11 mouse cellular contexts compared by ENCODE assay signal in genomic region chr6:137156437-137157219, GRCm38 (mm10). TPM values are rescaled to one million over a fixed set of nuclear protein-coding genes. Genes with fewer than 3 reads are reported as not detected.
DNase-seq lines count a peak whose midpoint lies in the region; ATAC-seq lines count a peak whose summit lies in the region.
"Had no signal": no experiment of that assay in that cellular context is flagged by ENCODE, and none has a peak within 500 bp of the region (broad histone marks: within the 10 kb centered on the region; RNA-seq: fewer than 3 reads in every experiment).

No protein-coding gene starts in this region.

- no peaks in the 10 kb centered on the region for H3K9me3 ChIP-seq in kidney, embryonic 15.5 days (replicated peaks)
- H3K9me3 ChIP-seq: midbrain, embryonic 12.5 days had no signal

- H3K36me3 ChIP-seq in kidney, embryonic 15.5 days: no peaks in the 10 kb centered on the region
- H3K36me3 ChIP-seq: midbrain, embryonic 12.5 days had no signal

- DNase-seq in adrenal gland, postnatal 10 days: peak; percentile 44
- DNase-seq in adrenal gland, adult 8-10 months: no peak
- peak; percentile 76 for DNase-seq in kidney, postnatal 10 days
- no peak for DNase-seq in right cerebral cortex, postnatal 36 days (ENCODE audit: low spot score in 2 of 2)
- no peak for DNase-seq in urinary bladder, adult 18-20 months (ENCODE audit: low spot score in 2 of 2)
- DNase-seq: cerebellum, postnatal 25 days had no signal

- no peak overlapping the region for H3K27ac ChIP-seq in kidney, embryonic 15.5 days
- H3K27ac ChIP-seq: midbrain, embryonic 12.5 days had no signal

- no peaks in the 10 kb centered on the region for H3K27me3 ChIP-seq in kidney, embryonic 15.5 days
- H3K27me3 ChIP-seq: midbrain, embryonic 12.5 days had no signal

- peaks cover 6% of the 10 kb centered on the region for H3K4me1 ChIP-seq in kidney, embryonic 15.5 days
- H3K4me1 ChIP-seq: midbrain, embryonic 12.5 days had no signal

- ATAC-seq in kidney, embryonic 15.5 days (replicated peaks; ENCODE audit: low FRiP score): no peak
- ATAC-seq in granulocyte monocyte progenitor cell, adult 5-6 weeks (replicated peaks; ENCODE audit: poor library complexity, severe bottlenecking): peak; percentile 96
- ATAC-seq in megakaryocyte, adult 5-6 weeks (ENCODE audit: poor library complexity, severe bottlenecking): peak; percentile 94
- ATAC-seq: intestine, embryonic 16.5 days had no signal

- H3K4me2 ChIP-seq in kidney, embryonic 15.5 days: no peak overlapping the region
- H3K4me2 ChIP-seq: midbrain, embryonic 12.5 days had no signal

- H3K9ac ChIP-seq in kidney, embryonic 15.5 days: no peak overlapping the region
- H3K9ac ChIP-seq: midbrain, embryonic 12.5 days had no signal

- no peak overlapping the region for H3K4me3 ChIP-seq in kidney, embryonic 15.5 days (replicated peaks)
- H3K4me3 ChIP-seq: midbrain, embryonic 12.5 days had no signal

- 74% methylated on average over 11 of the region's 11 CpGs for WGBS in kidney, embryonic 15.5 days

RNA-seq across cellular contexts. Expression of gene Rerg, which starts 13.7 kb away (rescaled TPM):
- total RNA-seq in adrenal gland, postnatal 10 days (2021): 10 to 100 TPM; 81.0 to 82.3 TPM
- 100 to 1,000 TPM; 112 to 256 (median 151) TPM for total RNA-seq in adrenal gland, adult 8-10 months (2022)
- 13.9 and 15.5 TPM in 2 replicates for polyA plus RNA-seq in kidney, embryonic 15.5 days (2015; fragmentation: Nextera tagmentation; extraction: Ambion mirVana)
- not detected in 2 replicates for total RNA-seq in granulocyte monocyte progenitor cell, adult 5-6 weeks (2014; fragmentation: Nextera tagmentation)
- 1.6 TPM in 1 of 2 replicates, not detected in the other for total RNA-seq in granulocyte monocyte progenitor cell, adult 5-6 weeks (2017)
- not detected in 2 replicates for total RNA-seq in megakaryocyte, adult 5-6 weeks (2015)
- total RNA-seq in megakaryocyte, adult 5-6 weeks (2017): not detected in 2 replicates

Comparison
In these comparisons a context has a peak if more than half of its experiments do, and no peak if none do; other contexts are left out.
1. DNase-seq: peak in adrenal gland, postnatal 10 days (single experiment) and kidney, postnatal 10 days (single experiment); none in adrenal gland, adult 8-10 months (single experiment), right cerebral cortex, postnatal 36 days (0 of 2) and urinary bladder, adult 18-20 months (0 of 2).
2. RNA of gene Rerg, which starts 13.7 kb away (total RNA-seq): 112 to 256 TPM in adrenal gland, adult 8-10 months and 81.0 to 82.3 TPM in adrenal gland, postnatal 10 days; 1.6 TPM in granulocyte monocyte progenitor cell, adult 5-6 weeks and not detected in megakaryocyte, adult 5-6 weeks; every median in the first group is over 10 times any median in the second.